Mouse (Mus musculus): ENCODE measurements around the gene Etv6.

Gene Etv6

DNA sequence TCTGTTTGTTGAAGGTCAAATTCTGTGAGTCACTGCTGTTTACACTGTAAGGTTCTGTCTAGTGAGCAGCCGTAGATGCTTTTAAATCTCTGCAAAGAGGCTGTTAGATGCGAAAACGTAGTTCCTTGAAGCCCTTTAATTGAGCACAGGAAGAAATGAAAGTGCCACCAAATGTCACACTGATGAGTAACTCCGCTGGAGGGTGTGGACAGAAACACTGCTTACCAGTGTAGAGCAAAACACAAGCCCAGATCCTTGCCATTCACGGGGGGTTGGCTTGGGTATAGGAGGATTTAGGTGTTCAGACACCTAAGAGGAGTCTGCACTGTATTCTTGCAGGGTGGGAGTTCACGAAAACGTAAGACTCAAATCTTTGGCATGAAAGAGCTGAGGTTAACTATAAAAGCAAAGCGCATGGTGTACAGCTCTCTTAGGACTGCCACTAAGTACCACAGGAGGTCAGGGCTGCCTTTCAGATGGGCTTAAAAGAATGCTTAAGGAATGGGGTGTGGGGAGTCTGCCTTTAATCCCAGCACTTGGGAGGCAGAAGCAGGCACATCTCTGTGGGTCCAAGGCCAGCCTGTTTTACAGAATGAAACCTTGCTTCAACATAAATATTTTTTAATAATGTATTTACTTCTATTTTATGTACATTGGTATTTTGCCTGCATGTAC lies 216.7 kb downstream of the Etv6 start:
- DNase-seq (ENCODE audit: low spot score): no peak

- no peak for DNase-seq (ENCODE audit: low spot score)
Measured at GRCm38 (mm10) chr6:134256369-134256768, 220.9 kb downstream of the Etv6 start.

GRCm38 (mm10) chr6:134259913-134260312 lies 224.4 kb downstream of the Etv6 start:
- DNase-seq (ENCODE audit: low spot score): no peak

DNA sequence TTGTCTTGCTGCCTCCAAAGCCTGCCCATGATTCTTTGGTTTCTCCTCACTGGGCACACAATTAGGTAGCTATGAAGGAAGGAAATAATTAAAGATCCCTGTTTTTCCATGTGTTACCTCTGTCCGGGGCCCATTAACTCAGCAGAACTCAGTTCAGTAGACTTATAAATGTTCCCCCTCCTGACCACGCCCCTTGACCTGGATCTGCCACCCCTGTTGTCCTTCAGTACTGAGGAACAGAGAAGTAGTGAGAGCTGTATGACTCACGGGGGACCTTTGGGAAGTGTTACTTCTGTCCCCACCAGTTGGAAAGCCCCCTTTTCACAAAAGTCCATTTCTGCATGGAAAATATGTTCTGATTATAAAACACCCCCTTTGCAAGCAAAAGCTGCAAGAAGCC lies 226.4 kb downstream of the Etv6 start:
- DNase-seq (ENCODE audit: low spot score): peak; percentile 38

DNA sequence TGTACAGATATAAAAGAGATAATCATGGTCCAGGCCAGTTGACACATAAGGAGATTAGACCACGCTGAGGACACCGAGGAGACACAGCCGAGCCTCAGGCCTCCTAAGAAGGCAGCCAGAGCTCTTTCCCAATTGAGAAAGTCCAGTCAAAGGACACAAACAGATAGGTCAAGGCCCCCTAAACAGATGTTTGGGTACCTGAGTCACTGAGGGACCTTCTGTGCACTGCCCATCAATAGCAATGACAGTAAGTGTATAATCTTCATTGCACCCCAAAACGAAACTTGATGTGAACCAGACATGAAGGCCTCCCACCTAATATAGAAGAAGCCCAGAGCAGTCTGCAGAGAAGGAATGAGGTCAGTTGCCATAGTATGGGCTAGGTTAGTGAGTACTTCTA lies 226.9 kb downstream of the Etv6 start:
- no peak for DNase-seq (ENCODE audit: low spot score)

DNA sequence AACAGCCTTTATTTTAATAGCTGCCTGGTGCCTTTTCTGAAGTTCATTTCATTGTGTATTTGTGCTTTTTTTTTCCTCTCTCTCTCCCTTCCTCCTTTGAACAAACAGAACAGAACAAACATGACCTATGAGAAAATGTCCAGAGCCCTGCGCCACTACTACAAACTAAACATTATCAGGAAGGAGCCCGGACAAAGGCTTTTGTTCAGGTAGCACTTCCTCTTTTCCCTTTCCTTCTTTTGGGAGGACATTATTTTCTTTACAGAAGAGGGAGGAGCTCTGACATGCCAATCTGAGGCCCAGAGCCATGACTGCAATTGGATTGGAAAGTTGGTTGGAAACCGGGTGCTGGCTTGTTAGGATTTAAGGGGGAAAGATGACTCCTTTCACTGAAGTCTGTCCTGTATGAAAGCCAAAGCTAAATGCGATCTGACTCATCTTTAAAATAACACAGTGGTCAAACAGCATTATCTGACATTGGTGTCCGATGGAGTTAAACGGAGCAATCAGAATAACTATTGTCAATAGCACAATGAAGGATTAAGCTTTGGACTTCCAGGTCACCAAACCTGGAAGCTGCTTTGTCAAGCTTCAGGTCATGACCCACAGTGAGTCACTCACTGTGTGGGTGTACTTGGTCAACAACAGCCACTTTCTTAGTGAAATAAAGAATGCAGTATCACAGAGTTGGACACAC lies 227.6 kb downstream of the Etv6 start:
- DNase-seq (ENCODE audit: low spot score): no peak

- DNase-seq (ENCODE audit: low spot score): no peak
Measured at GRCm38 (mm10) chr6:134273884-134274283, 238.4 kb downstream of the Etv6 start.

DNA sequence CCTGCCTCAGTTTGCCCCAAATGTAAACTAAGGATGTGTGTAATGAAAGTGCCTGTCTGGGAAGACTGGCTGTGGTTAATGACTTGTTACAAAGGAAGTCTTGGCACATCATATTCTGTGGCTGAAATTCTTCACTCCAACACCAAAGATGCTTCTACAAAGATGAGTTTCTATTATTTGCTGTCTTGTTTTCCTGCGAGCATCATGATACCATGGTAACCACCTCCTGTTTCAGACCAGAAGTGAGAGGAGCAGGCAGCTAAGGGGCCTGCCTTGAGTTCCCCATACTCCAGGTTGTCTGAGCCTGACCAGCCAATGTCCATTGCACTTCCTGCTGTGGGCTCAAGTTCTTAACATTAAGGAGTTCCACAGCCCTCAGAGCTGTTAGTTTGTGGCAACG lies 241.5 kb downstream of the Etv6 start:
- DNase-seq (ENCODE audit: low spot score): no peak

DNA sequence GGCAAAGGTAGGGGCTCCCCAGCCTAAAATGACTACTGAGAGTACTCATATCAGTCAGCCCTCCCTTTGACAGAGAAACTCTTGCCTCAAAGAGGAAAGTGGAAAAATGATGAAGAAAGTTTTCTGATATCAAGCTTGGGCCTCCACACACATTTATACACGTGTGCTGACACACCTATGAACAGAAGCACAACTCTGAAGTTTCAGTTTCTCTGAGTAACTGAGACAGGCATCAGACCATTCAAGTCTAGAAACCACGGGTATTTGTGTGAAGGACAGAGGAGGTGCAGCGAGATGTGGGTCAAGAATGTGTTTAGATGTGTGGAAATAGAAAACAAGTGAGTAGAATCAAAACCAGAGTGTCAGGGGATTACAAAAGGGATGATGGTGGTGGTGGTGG lies 246.6 kb downstream of the Etv6 start:
- no peak for DNase-seq (ENCODE audit: low spot score)

DNA sequence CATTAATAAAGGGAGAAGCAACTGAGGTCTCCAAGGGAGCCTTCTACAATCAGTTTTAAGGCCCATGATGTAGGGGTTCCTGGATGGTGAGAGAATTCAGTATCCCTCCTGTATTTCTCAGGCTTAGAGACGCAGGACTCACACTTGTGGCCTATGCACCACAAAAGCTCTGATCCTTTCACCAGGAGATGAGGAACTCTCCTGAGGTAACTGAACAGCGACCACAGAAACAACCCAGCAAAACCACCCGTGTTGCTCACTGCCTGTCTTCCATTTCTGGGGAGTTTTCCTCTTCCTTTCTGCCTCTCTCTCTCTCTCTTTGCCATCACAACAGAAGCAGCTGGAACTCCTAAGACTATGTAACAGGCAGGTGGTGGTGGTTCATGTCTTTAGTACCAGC lies 256.3 kb downstream of the Etv6 start:
- no peak for DNase-seq (ENCODE audit: low spot score)

DNA sequence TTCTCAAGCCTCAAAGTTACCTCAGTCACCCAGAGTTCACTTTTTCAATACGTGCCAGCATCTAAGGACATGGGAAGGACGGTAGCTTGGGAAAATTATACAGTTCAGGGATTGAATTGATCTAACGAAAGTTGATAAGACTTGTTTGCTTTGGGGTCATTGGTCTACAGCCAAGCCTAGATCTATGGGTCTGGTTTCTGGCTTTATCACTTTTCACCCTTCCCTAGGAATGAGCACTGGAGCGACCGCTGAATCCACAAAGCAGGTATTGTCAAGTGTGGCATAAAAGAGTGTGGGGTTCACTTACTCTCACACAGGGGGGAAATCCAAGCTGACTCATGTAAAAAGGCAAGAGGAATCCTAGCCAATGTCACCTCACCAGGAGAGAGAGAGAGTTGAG lies 256.9 kb downstream of the Etv6 start:
- DNase-seq (ENCODE audit: low spot score): no peak

GRCm38 (mm10) chr6:134293615-134294508 lies 258.4 kb downstream of the Etv6 start:
- no peak for DNase-seq (ENCODE audit: low spot score)

GRCm38 (mm10) chr6:134297884-134298619 lies 262.6 kb downstream of the Etv6 start:
- DNase-seq (ENCODE audit: low spot score): no peak

DNA sequence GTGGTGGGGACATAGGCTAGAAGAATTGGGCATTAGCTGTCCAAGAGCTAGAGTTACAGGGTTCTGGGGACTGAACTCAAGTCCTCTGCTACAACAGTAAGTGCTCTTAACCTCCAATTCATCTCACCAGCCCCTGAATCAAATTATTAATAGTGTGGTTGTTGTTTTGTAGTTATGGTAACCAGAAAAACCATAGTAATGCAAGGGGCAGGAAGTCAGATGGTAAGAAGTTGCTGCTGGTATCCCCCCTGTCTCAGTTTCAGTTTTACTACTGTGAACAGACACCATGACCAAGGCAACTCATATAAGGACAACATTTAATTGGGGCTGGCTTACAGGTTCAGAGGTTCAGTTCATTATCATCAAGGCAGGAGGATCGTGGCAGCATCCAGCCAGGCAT lies 266.5 kb downstream of the Etv6 start:
- DNase-seq (ENCODE audit: low spot score): no peak

DNA sequence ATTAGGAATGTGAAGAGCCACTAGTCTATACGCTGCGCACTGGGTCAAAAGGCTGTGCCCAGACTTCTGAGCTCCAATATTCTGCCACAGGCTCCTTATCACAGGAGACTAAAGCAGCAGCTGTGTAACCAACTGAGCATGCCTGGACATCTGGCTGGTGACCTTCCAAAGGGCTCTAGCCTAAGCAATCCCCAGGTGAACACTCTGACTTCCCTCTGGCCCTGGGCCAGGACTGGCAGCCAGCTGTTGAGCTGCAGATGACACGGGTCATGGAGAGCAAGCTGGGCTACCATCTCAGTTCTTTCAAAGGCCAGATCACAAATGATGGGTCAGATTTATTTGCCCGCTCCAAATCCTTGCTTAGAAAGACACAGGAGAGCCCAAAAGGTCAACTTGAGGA lies 275.8 kb downstream of the Etv6 start:
- no peak for DNase-seq (ENCODE audit: low spot score)

GRCm38 (mm10) chr6:134312571-134312970 lies 277.1 kb downstream of the Etv6 start:
- no peak for DNase-seq (ENCODE audit: low spot score)

DNA sequence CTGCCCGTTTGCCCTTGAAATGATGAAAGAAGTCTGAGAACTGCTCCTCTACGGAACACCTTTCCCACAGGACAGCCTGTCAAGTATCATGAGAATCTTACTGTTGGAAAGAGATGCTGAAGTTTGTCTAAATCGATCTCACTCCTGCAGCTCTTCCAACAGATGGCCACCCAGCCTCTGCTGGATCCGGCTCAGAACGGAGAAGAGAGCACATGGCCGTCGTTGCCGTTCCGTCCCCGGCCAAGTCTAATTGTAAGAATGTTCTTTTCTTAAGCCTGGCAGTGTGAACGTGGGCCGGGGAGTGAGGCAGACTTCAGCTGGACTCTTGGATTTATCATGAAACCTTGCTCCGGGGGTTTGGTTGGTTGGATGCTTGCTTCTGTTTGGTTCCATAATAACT lies 281.9 kb downstream of the Etv6 start:
- DNase-seq (ENCODE audit: low spot score): no peak
